Mouse (Mus musculus): ENCODE measurements around the gene Srms.

The Srms gene

DNA sequence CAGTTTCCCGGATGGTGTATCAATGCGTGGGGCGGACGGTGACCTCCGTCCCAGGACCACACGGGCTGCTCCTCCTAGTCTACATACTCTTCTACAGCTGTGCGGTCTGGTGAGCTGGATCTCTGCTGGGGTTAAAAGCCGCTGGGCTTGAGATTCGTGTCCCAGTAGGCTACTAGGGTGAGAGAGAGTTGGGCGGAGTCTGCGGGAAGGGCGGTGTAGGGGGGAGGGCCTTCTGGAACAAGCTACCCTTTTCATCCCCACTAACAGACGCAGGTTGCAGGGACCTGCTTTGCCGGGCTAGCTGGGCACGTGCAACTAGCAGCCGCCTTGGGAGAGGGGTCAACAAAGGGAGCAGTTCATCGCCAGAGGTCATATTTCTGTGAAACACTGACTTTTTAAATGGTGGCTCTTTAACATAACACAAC is at the start of gene Srms:
Gene Srms (minus strand): TSS at position 165 of the 425 bp plus-strand sequence.
- DNase-seq, result no peak

DNA sequence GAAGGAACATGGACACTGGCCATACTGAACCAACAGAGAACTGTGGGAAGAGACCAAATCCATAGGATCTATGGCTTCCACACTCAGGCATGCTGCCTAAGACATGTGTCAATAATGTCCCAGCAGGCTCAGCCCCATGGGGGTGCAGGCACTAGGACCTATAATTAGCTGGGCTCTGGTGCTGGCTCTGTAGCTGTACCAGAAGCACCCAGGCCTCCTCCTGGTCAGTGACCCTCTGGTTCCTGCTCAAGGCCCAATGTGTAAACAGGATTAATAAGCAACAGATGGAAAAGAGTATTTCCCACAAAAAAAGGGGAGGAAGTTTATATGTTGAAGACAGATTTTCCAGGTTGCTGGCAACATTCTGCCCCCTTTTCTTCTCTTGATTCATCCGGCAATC is 40.3 kb upstream of the Srms start:
- DNase-seq, result no peak

DNA sequence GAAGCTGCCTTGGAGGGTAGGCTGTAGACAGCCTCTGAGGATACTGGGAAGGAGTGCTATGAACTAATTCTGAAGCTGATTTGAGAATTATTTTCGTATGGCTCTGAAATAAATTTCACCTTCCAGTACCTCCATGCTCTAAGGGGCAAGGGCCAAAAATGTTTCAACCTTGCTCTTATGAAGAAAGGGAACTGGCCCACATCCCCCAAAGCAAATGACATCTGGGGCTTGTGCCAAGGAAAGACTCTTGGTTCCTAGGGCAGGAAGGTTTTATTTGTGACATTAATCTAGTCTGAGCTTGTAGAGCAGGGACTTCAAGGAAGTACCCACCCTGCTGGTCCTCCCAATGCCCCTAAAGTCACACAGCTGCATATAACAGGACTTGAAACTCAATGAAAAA is 38.9 kb upstream of the Srms start:
- no peak for DNase-seq

DNA sequence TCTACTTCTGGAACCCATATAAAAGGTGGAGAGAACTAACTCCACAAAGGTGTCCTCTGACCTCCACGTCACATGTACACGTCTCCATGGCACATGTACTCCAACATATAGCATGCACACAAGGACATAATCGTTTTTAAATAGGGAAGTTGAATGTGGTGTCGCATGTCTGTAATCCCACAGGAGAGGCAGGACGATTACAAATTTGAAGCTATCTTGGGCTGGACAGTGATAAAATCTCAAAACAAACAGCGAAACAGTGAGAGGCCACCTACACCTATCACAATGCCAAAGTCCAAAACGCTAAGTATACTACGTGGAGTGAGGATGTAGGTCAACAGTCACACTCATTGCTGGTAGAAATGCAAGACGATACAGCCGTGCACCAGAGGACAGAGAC is 36.2 kb upstream of the Srms start:
- DNase-seq, result no peak

DNA sequence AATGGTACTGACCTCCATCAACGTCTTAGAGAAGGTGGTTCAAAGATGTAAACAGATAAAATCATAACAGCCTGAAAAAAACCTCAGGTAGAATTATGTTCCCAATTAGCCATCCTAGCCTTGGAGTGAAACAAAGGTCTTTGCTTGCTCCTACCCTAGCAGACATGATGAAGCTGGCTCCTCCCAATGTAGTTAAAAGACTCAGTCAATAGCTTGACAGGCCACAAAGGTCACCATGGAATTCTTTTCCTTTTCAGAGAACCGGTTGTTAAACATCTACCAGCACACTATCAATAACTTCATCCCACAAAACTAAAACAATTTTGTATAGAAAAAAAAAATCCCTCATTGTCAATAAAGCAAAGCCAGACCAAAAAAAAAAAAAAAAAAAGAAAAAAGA is 32.0 kb upstream of the Srms start:
- no peak for DNase-seq

DNA sequence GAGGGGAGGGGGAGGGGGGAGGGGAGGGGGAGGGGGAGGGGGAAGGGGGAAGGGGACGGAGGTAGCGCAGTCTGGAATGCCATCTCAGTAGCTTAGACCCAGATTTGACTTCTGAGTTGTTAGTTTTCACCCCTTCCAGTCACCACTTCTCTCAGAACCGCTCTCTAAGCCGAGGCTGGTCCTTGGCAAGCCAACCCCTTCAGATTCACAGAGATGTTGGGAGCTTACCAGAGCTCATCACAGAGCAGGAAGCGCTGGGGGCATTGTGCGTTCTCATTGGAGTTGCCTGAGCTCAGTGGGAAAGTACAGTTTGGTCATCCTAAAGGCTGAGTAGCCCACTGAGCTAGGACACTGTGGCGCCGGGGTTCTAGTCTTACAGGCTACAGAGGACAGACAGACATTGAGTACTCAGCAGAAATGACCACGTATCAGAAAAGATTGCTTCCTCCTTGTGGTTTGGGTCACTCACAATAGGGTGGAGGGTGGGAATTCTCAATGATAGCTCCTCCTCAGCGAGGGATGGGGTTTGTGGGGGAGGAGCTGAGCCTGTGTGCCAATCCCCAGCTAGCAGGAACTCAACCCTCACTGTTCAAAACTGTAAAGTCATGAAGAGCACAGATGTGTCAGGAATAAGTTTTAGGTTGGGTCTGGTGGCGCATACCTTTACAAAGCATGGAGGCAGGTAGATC is 30.9 kb upstream of the Srms start:
- no peak for DNase-seq

DNA sequence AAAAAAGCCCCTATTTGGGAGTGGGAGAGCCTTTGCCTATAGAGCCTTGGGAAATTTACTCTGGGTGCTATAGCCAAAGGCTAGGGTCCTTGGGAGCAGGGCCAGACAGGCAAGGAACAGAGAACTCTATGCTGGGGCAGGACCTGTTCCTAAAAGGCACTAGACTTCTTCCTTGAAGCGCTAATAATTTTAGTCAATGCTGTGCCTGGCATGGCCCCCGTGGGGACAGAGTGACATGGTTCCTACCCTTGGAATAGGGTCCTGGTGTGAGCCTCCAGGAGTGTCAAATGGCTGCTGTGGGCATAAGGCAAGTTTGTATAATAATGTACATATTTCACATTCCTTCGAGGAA is 29.3 kb upstream of the Srms start:
- DNase-seq, result no peak

DNA sequence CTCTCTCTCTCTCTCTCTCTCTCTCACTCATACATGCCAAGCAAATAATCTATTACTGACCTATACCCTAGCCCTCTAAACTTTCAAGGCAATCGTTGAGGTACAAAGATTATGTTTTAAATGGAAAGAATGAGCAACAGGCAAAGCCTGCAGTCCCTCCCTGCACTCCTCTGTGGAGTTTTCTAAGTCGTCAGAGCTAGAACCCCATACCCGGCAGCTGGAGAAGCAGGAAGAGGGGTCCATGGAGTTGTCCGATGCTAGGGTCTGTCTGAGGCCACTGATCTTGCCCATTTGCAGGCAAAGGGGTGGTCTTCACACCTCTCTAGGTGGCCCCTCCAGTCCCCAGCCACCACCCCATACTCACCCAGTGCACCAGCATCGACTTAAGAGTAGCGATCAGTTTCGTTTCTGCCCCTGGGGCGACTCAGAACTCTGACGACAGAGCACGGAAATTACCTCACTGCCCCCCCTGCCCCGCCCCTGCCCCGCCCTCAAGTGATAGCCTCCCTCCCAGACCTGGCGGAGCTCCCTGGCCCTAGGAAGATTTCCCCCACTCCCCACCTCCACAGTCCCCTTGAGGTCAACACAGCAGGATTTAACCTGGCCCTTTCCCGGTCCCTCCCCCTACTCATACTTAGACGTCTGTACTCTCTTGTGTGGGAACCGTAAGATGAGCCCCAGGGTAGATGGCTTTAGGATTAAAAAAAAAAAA is 28.8 kb upstream of the Srms start, which contains the start of gene Helz2:
Gene Helz2 (minus strand): TSS at position 426 of the 712 bp plus-strand sequence.
- DNase-seq, result no peak

DNA sequence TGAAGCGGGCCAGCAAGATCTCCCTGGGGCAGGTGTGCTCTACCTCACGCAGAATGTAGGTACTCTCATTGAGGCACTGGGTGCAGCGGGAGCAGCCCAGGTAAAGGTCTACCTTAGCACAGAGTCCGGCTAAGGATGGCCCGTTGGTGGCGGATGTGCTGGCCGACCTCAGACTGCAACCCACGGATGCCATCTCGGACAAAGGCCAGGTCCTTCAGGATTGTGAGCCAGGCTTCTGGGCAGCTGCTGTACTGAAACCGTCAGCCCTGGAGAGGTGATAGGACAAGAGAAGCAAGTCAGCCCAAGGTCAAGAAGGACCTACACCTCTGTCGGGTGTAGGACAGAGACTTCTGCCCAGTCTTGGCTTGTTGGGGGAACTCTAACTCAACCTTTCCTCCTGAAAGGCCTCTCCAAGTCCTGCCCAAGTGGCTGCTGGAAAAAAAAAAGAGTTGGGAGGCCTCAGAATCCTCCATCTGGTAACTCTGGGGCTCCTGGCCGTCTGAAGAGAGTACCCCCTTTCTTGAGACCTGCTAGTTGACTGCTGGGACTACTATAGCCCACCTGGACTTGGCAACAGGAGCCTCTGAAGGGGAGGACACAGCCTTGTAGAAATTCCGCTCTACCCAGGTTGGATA is 27.9 kb upstream of the Srms start:
- no peak for DNase-seq

DNA sequence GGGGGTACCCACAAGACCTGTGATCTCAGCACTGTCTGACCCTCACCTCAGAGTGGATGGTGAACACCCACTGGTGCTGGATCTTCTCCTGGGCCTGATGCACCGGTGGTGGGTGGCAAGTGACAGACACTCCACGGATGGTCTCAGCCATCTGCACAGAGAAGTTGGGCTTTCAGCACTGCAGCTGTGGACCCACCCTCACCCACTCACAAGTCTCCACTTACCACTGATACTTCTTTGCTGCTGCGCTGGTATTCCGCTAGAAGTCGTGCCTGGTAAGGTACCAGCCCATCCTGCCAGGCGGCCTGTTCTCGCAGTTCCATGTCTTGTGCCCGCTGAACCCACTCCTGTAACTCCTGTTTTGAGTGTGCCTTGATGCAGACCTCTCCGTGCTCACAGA is 26.3 kb upstream of the Srms start:
- no peak for DNase-seq

DNA sequence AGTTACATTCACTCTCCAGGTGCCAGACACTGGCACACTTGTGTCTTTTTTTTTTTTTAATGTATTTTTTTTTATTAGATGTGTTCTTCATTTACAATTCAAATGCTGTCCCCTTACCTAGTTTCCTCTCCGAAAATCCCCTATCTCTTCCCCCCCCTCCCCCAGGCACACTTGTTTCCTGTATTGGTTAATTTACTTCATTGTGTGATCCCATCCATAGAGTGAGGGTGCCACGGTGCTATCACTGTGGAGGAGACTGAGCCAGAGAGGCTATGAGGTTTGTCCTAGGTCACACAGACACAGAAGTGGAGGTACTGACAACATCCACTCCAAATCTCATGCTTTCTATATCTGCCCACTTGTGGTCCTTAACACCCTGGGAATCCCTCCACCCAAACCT is 25.9 kb upstream of the Srms start:
- no peak for DNase-seq

DNA sequence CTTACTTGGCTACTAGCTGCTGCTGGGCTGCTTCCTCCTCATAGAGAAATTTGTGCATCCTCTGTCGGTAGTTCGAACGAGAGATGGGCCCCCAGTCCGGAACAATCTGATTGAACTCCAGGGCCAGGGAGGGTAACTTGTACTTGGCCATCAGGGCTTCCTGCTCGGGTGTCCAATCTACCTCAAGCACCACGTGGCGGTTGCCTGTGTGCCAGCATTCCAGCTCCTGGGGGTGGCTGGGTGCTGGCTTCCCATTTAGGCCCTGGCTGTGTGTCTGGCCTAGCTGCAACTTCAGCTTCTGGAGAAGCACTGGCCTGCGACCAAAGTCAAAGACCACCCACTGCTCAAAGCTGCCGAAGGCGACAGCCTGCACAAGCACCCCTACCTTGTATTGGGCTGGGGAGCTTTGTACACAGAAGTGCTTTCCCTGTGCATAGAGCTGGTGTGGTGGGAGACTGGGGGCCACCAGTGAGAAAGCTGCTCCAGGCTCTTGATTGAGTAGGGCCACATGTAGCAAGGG is 25.2 kb upstream of the Srms start:
- DNase-seq, result no peak

DNA sequence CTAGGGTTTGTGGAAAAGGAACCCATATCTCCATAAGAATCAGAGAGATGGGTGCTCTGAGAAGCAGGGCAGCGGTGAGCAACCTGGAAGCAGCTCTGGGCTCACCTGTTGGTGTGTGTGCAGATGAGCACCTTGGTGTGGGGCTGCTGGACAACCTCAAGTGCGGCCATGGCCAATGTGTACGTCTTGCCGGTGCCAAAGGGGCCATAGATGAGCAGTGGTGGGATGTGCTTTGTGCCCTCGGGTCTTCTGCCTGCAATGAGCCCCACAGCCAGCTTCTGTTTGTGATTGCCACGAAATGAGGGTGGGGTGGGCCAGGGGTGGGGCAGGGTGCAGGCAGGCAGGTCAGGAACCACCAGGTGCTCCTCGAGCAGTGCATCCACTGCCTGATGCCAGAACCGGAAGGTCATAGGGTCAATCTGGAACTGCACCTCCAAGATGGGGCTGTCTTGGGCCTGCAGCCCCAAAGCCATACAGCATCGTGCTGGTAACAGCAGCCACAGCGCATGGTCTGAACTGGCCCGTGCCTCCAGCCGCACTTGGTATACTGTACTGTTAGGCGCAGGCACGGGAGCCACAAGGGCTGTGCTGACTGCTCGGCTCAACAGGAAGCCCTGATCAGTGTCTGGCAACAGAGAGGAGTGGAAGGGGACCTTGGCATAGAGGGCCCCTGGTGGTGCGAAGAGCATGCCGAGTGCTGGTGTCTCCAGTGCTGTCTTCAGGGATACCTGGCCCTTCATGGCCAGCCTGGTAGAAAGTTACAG is 24.4 kb upstream of the Srms start:
- DNase-seq, result no peak

DNA sequence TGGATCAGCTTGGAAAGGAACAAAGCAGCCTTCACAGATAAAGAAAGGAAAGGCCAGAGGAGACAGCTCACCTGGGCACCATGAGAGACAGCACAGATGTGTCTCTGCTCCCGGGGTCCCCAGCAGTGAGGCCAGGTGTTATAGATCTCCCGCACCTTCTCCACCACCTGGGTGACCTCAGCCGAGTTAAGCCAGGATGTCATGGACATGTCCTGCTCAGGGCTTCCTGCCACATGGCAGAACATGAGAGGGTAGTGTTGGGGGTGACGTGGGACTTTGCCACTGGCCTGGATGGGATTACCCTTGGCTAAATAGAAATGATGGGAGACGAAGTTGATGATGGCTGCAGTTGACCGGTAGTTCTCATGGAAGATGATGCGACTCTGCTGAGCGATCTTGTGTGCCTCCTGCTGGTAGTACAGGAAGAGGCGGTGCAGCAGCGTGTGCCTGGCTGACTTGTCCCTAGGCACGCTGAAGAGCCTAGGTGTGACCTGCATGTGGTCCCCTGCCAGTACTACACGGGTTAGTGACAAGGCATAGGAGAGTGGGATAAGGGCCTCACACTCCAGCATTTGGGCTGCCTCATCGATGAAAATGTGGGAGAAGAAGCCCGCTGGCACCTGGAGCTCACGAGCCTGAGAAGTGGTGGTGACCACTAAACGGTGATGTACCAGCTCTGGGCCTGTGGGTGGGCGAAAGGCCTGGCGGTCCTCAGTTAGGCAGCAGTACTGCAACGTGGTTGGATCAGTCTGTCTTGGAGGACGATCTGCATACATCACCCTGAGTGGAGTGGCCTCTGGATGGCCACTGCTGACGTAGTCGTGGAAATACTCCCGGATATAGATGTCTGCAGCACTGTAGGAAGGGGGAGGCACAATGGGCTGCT is 22.9 kb upstream of the Srms start:
- no peak for DNase-seq

DNA sequence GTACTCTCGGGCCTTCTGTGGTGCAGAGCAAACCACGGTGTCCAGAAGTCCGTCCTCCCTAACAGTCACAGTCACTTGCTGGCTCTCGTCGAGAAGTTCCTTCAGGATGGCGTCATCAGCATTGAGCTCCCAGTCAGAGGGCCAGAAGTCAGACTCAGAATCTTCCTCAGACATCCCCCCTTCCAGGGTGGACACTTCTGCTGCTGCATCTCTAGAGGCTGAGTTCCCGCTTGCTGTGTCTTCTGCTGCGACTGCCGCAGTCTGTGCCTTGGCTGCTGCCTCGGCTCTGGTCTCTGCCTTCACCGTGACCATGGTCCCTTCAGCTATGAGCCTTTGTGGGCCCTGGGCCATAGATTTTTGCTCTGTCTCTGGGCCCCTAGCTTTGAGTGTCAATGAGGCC is 21.7 kb upstream of the Srms start:
- no peak for DNase-seq

DNA sequence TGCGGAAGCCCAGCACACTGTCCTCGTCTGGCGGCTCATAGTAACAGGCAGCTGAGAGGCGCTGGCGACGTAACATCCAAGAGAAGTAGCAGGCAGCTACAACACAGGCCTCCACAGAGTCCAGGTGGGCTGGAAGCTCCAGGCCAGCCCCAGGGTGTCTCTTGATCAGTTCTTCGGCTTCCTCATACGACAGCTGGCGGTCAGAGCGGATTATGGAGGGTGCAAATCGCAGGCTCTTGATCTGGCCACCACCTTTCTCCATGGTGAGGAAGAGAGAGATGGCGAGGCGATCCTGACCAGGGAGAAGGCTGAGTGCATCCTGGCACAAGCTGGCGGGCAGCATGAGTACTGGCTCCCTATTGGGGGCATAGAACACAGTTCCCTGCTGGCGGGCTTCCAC is 20.5 kb upstream of the Srms start:
- DNase-seq, result no peak

DNA sequence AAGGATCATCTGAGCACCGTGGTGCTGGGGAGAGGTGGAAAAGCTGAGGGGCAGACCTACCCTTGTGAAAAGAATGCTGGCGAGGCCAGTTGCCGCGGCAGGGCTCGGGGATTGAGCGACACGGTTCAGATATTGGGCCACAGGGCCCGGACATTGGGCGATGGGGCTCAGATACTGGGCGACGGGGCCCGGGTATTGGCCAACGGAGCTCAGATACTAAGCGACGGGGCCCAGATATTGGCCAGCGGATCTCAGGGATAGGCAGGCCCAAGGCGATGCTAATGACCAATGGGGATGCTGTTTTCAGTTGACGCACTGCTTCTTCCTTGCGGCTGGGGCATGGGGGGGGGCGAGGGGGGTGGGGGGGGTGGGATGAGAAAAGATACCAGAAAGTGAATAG is 18.2 kb upstream of the Srms start:
- DNase-seq, result no peak

DNA sequence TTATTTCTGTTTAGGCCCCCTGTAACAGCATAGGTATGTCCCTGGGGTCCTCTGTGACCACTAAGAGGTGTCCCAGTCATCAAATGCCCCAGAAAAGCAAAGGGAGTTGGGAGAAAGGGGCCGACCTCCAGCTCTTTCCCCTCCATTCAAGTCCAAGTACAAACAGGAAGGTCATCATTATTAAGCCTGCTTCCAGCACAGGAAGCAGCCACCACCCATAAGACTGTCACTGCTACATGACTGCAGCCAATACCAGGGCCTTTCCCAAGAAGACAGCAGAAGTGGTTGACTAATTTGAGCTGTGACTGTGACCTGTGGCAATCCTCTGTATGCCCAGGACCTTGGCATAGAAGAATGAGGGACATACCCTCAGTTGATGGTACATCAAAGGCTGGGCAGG is 15.3 kb upstream of the Srms start:
- no peak for DNase-seq

DNA sequence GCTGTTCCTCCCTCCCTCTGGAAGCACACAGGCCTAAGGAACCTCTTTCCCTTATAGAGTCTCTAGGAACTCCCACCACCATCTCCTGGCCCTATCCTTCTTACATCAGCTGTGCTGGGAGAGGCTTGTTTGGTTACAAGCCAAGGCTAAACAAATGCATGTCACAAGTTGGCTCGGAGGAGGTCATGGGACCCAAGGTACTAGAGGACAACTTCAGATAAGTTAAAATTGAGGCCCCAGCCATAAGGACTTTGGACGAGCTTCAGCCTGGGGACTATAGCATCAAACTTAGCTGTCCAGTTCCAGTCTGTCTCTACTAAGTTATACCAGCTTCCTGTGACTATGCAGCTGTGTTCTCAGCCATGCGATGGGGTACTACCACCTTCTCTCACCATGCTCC is 14.1 kb upstream of the Srms start:
- no peak for DNase-seq

DNA sequence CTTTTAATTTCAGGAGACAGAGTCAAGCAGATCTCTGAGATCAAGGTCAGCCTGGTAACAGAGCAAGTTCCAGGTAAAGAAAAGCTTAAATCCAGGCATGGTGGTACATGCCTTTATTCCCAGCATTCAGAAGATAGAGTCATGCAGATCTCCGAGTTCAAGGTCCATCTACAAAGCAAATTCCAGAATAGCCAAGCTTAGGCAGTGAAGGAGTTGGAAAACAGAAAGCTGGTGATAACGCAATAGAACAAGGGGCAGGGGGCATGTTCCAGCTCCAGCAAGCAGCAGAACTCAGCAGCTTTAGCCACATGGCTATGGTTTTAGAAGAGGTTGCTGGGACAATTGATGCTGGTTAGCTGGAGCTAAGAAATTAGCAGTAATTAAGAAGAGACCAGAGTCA is 12.0 kb upstream of the Srms start:
- no peak for DNase-seq

DNA sequence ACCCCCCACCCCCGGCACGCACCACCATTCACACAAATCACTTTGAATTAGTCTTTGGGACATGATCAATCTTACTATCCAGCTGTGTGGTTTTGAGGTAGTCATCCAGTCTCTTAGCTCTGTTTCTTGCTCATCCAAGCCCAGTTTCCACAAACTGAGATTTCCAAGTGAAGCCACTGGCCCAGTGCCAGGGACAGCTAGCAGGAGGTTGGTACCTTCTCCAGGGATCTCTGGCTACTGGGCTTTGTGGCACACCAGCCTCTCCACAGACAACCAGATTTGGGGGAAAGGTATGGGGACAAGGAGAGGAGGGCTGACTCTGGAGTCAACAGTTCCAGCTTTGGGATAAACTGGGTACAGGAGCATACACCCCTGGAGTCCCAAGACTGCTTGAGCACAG is 7.4 kb upstream of the Srms start:
- DNase-seq, result no peak

DNA sequence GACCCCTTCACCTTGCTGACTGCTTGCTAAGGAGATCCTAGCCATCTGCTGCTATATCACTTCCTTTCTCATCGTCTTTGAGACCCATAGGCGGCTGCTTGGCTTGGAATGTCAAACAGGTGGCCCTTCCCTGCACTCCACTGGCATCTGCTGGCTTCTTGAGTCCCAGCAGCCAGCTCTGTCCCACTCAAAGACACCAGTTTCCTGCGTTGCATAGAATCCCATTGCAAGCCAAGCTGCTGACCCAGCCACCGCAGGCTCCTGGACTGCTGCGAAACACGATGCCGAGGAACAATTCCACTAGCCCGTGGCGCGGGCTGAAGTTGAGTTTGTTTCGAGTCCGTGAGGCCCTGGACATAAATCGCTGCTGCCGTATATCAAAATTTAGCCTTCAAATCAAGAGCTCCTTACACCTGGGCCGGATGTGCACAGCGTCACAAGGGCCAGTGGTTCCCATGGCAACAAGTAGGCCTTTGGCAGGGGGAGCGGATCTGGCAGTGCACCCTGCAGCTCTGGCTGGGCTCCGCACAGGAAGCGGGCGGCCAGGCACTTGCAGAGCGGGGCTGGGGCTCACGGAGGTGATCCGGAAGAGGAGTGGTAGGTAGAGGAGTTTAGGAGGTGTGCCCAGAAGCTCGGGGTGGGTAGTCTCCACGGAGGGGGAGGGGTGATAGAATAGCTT is 6.7 kb upstream of the Srms start, which contains the start of gene Fndc11:
Gene Fndc11 (plus strand): TSS at position 476 of the 679 bp plus-strand sequence.
- peak; percentile 45 for DNase-seq
